Mouse (Mus musculus) forebrain, embryonic 11.5 days (tissue): ENCODE data around the gene Eid3. TPM values are rescaled to one million over a fixed set of nuclear protein-coding genes. Genes with fewer than 3 reads are reported as not detected.

Experiments used
- ATAC-seq: fragments of 200-750 bp; cut with Nextera tagmentation; replicated peaks from 2 replicates; pipeline ENCODE4 v1.8.0; 2017; ENCODE audit warnings: moderate TSS enrichment; ENCODE audit not compliant: low FRiP score
- DNase-seq: peaks from one replicate; pipeline ENCODE4 v3.0.0-alpha.2; 2017; ENCODE audit warnings: low spot score
- H3K27ac ChIP-seq: fragments of 300-500 bp; sonication (generic); 2 replicates; pipeline ENCODE4 v1.5.1; 2014; ENCODE audit warnings: low read depth, low read length
- H3K27me3 ChIP-seq: fragments of 300-500 bp; sonication (generic); 2 replicates; pipeline ENCODE4 v1.6.1; 2014; ENCODE audit warnings: mild to moderate bottlenecking, low read length, mixed read lengths; ENCODE audit not compliant: control insufficient read depth, insufficient read depth
- H3K36me3 ChIP-seq: fragments of 300-500 bp; sonication (generic); 2 replicates; pipeline ENCODE4 v1.6.1; 2014; ENCODE audit warnings: mild to moderate bottlenecking, low read length, moderate library complexity, mixed read lengths; ENCODE audit not compliant: control insufficient read depth, insufficient read depth
- H3K4me1 ChIP-seq: fragments of 300-500 bp; sonication (generic); replicated peaks from 2 replicates; pipeline ENCODE4 v1.6.1; 2014; ENCODE audit warnings: low read length, mixed read lengths; ENCODE audit not compliant: control insufficient read depth, insufficient read depth
- H3K4me2 ChIP-seq: fragments of 300-500 bp; sonication (generic); 2 replicates; pipeline ENCODE4 v1.6.1; 2014; ENCODE audit warnings: low read depth, mild to moderate bottlenecking, low read length, moderate library complexity, mixed read lengths; ENCODE audit not compliant: severe bottlenecking
- H3K4me3 ChIP-seq: fragments of 300-500 bp; sonication (generic); 2 replicates; pipeline ENCODE4 v1.5.1; 2014; ENCODE audit warnings: low read depth, low read length
- H3K9ac ChIP-seq: fragments of 300-500 bp; sonication (generic); 2 replicates; pipeline ENCODE4 v1.6.1; 2014; ENCODE audit warnings: low read length
- H3K9me3 ChIP-seq: fragments of 300-500 bp; sonication (generic); 2 replicates; pipeline ENCODE4 v1.6.1; 2016; ENCODE audit warnings: low read length, mixed read lengths; ENCODE audit not compliant: control insufficient read depth
- WGBS: fragments of 180-500 bp; shearing (Covaris S2); extraction: QIAGEN DNeasy Blood & Tissue Kit; methylation state at CpG from one replicate; pipeline ENCODE4 v1.1.7; 2014; 5-methylcytosine and 5-hydroxymethylcytosine counted together
- polyA plus RNA-seq: library from polyadenylated mRNA; unstranded; fragments of >200 nt; fragmentation: Nextera tagmentation; extraction: Ambion mirVana; gene quantifications from 2 replicates; pipeline ENCODE4 v1.2.1, GENCODE M21; 2014

Gene Eid3
- polyA plus RNA-seq, 1 experiment from 2014 or later: 1.0 TPM

GRCm38 (mm10) chr10:82835898-82836297 is 30.5 kb upstream of the Eid3 start:
- H3K9ac ChIP-seq: no peak overlapping the region
- ATAC-seq: no peak
- no peak for DNase-seq
- no peaks in the 10 kb centered on the region for H3K9me3 ChIP-seq
- H3K4me1 ChIP-seq: no peaks in the 10 kb centered on the region
- no peak overlapping the region for H3K4me3 ChIP-seq
- H3K27me3 ChIP-seq: no peaks in the 10 kb centered on the region
- H3K36me3 ChIP-seq: no peaks in the 10 kb centered on the region
- H3K4me2 ChIP-seq: no peak overlapping the region
- no peak overlapping the region for H3K27ac ChIP-seq
- 75% methylated on average over 3 of the region's 3 CpGs for WGBS

- Histone ChIP-seq H3K27me3 (no peaks in the 10 kb centered on the region), H3K9ac (no peak overlapping the region), H3K9me3 (no peaks in the 10 kb centered on the region), H3K4me2 (no peak overlapping the region), H3K36me3 (no peaks in the 10 kb centered on the region), H3K4me3 (no peak overlapping the region), H3K4me1 (no peaks in the 10 kb centered on the region), H3K27ac (no peak overlapping the region)
- no peak for DNase-seq
- ATAC-seq: no peak
- WGBS: 89% methylated on average over 7 of the region's 7 CpGs
These were observed 28.0 kb upstream of the Eid3 start for GRCm38 (mm10) chr10:82838390-82838789.

- H3K9ac ChIP-seq: no peak overlapping the region
- no peaks in the 10 kb centered on the region for H3K9me3 ChIP-seq
- no peak for ATAC-seq
- H3K4me3 ChIP-seq: no peak overlapping the region
- H3K27me3 ChIP-seq: no peaks in the 10 kb centered on the region
- H3K27ac ChIP-seq: no peak overlapping the region
- WGBS: 65% methylated on average over 6 of the region's 6 CpGs
- no peaks in the 10 kb centered on the region for H3K4me1 ChIP-seq
- H3K36me3 ChIP-seq: no peaks in the 10 kb centered on the region
- DNase-seq: no peak
- no peak overlapping the region for H3K4me2 ChIP-seq
These were observed 22.3 kb upstream of the Eid3 start for GRCm38 (mm10) chr10:82844090-82844489.

GRCm38 (mm10) chr10:82844731-82845130 is 21.7 kb upstream of the Eid3 start:
- Histone ChIP-seq H3K4me3 (no peak overlapping the region), H3K36me3 (no peaks in the 10 kb centered on the region), H3K9ac (no peak overlapping the region), H3K4me1 (no peaks in the 10 kb centered on the region), H3K27ac (no peak overlapping the region), H3K4me2 (no peak overlapping the region), H3K27me3 (no peaks in the 10 kb centered on the region), H3K9me3 (no peaks in the 10 kb centered on the region)
- DNase-seq (no peak), ATAC-seq (no peak)
- 84% methylated on average over 8 of the region's 8 CpGs for WGBS

- H3K9me3 ChIP-seq: no peaks in the 10 kb centered on the region
- H3K27me3 ChIP-seq: no peaks in the 10 kb centered on the region
- H3K4me2 ChIP-seq: no peak overlapping the region
- ATAC-seq (no peak), DNase-seq (no peak)
- H3K27ac ChIP-seq: no peak overlapping the region
- WGBS: 85% methylated on average over 9 of the region's 9 CpGs
- no peaks in the 10 kb centered on the region for H3K36me3 ChIP-seq
- H3K9ac ChIP-seq: no peak overlapping the region
- no peaks in the 10 kb centered on the region for H3K4me1 ChIP-seq
- H3K4me3 ChIP-seq: no peak overlapping the region
These were observed 18.5 kb upstream of the Eid3 start for GRCm38 (mm10) chr10:82847821-82848459.

GRCm38 (mm10) chr10:82849686-82850353 is 16.6 kb upstream of the Eid3 start:
- Histone ChIP-seq H3K27ac (no peak overlapping the region), H3K9me3 (no peaks in the 10 kb centered on the region), H3K4me2 (no peak overlapping the region), H3K4me3 (no peak overlapping the region), H3K36me3 (no peaks in the 10 kb centered on the region), H3K4me1 (no peaks in the 10 kb centered on the region), H3K9ac (no peak overlapping the region), H3K27me3 (no peaks in the 10 kb centered on the region)
- no peak for ATAC-seq
- WGBS: 59% methylated on average over 16 of the region's 16 CpGs
- no peak for DNase-seq

GRCm38 (mm10) chr10:82850354-82850752 is 16.1 kb upstream of the Eid3 start:
- no peak for ATAC-seq

GRCm38 (mm10) chr10:82851751-82852150 is 14.7 kb upstream of the Eid3 start:
- no peak overlapping the region for H3K9ac ChIP-seq
- no peak overlapping the region for H3K4me2 ChIP-seq
- H3K9me3 ChIP-seq: no peaks in the 10 kb centered on the region
- DNase-seq (no peak), ATAC-seq (no peak)
- no peaks in the 10 kb centered on the region for H3K27me3 ChIP-seq
- no peak overlapping the region for H3K27ac ChIP-seq
- 85% methylated on average over 6 of the region's 6 CpGs for WGBS
- no peaks in the 10 kb centered on the region for H3K36me3 ChIP-seq
- no peak overlapping the region for H3K4me3 ChIP-seq
- no peaks in the 10 kb centered on the region for H3K4me1 ChIP-seq

More at GRCm38 (mm10) chr10:82850354-82850752, 16.1 kb upstream of the Eid3 start:
- DNase-seq: no peak
- Histone ChIP-seq H3K27ac (no peak overlapping the region), H3K4me1 (no peaks in the 10 kb centered on the region), H3K9me3 (no peaks in the 10 kb centered on the region), H3K36me3 (no peaks in the 10 kb centered on the region), H3K27me3 (no peaks in the 10 kb centered on the region), H3K4me3 (no peak overlapping the region), H3K9ac (no peak overlapping the region), H3K4me2 (no peak overlapping the region)
- 71% methylated on average over 5 of the region's 5 CpGs for WGBS
